ENCODE assay signal across 21 mouse cellular contexts in the genomic region with DNA sequence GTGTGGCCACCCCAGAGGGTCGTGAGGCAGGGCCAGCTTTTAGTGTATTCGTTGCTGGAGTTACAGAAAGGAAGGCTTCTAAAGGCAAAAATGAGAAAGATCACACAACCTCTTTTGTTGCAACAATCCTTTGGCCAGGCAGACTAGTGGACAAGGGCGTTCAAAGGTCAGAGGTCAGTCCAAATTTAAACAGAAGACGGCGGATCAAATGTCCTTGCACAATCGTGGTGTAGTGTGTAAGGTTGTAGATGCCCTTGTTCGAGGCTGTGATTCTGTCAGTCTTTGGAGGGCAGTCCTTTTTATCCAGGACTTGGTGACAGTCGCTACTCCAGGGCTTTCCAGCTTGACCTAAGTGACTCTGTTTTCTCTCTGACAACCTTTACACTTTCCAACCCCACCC.
DNase-seq lines count a peak whose midpoint lies in the region; ATAC-seq and TF ChIP-seq lines count a peak whose summit lies in the region.
"Had no signal": no experiment of that assay in that cellular context is flagged by ENCODE, and none has a peak within 500 bp of the region (broad histone marks: within the 10 kb centered on the region; RNA-seq: fewer than 3 reads in every experiment).

No protein-coding gene starts in this region.

- intact Hi-C loops in left cerebral cortex, postnatal 14 days (cut with DNase I) = no loop called here

- ATAC-seq in lung, embryonic 14.5 days (ENCODE audit: insufficient read depth) = no peak
- ATAC-seq in intestine, embryonic 16.5 days = no peak
- peak; percentile 31 for ATAC-seq in liver, embryonic 12.5 days
- peak; percentile 0; the same call in 1 of the 2 replicates for ATAC-seq in stomach, embryonic 15.5 days (ENCODE audit: insufficient read depth, low FRiP score, low read depth)
- ATAC-seq in midbrain, embryonic 13.5 days = no peak
- ATAC-seq: forebrain, embryonic 14.5 days; midbrain, embryonic 16.5 days had no signal

- no peak for DNase-seq in lung, embryonic 14.5 days
- DNase-seq in lung, postnatal 14 days = no peak
- DNase-seq in left cerebral cortex, postnatal 14 days (ENCODE audit: low spot score in 2 of 2) = no peak
- DNase-seq: adrenal gland, postnatal 14 days; B cell, adult 2 months; cerebellum, adult 11-12 months; cerebellum, postnatal 25 days; heart, postnatal 10 days; kidney, adult 11 months; retina, postnatal 1 day had no signal

- H3K27me3 ChIP-seq in lung, embryonic 14.5 days (ENCODE audit: insufficient read depth, low read length) = no peaks in the 10 kb centered on the region
- H3K27me3 ChIP-seq in intestine, embryonic 16.5 days (replicated peaks; ENCODE audit: control insufficient read depth, insufficient read depth, low read length) = no peaks in the 10 kb centered on the region
- peaks cover 6% of the 10 kb centered on the region; the same call in 1 of the 2 replicates for H3K27me3 ChIP-seq in liver, embryonic 12.5 days (replicated peaks)
- H3K27me3 ChIP-seq in stomach, embryonic 15.5 days (replicated peaks) = no peaks in the 10 kb centered on the region
- no peaks in the 10 kb centered on the region for H3K27me3 ChIP-seq in midbrain, embryonic 13.5 days
- H3K27me3 ChIP-seq: hindbrain, embryonic 13.5 days had no signal

- no peaks in the 10 kb centered on the region for H3K9me3 ChIP-seq in lung, embryonic 14.5 days (ENCODE audit: low read depth, low read length)
- H3K9me3 ChIP-seq in intestine, embryonic 16.5 days (ENCODE audit: control insufficient read depth, low read length) = no peaks in the 10 kb centered on the region
- H3K9me3 ChIP-seq in liver, embryonic 12.5 days (replicated peaks) = no peaks in the 10 kb centered on the region
- no peaks in the 10 kb centered on the region for H3K9me3 ChIP-seq in stomach, embryonic 15.5 days
- no peaks in the 10 kb centered on the region for H3K9me3 ChIP-seq in midbrain, embryonic 13.5 days
- H3K9me3 ChIP-seq: heart, embryonic 10.5 days; hindbrain, embryonic 13.5 days; limb, embryonic 13.5 days; megakaryocyte, embryonic 14.5 days had no signal

- no peak overlapping the region for H3K4me3 ChIP-seq in lung, embryonic 14.5 days (ENCODE audit: low read depth, low read length)
- H3K4me3 ChIP-seq in intestine, embryonic 16.5 days (ENCODE audit: low read length) = no peak overlapping the region
- H3K4me3 ChIP-seq in liver, embryonic 12.5 days = no peak overlapping the region
- H3K4me3 ChIP-seq in stomach, embryonic 15.5 days (replicated peaks) = no peak overlapping the region
- H3K4me3 ChIP-seq in midbrain, embryonic 13.5 days (replicated peaks) = no peak overlapping the region
- H3K4me3 ChIP-seq: heart, embryonic 10.5 days; hindbrain, embryonic 13.5 days; layer of hippocampus, adult 2 months; limb, embryonic 13.5 days; megakaryocyte, embryonic 14.5 days had no signal

- H3K4me2 ChIP-seq in lung, embryonic 14.5 days = no peak overlapping the region
- H3K4me2 ChIP-seq in intestine, embryonic 16.5 days (ENCODE audit: low read depth, low read length) = no peak overlapping the region
- no peak overlapping the region for H3K4me2 ChIP-seq in liver, embryonic 12.5 days
- no peak overlapping the region for H3K4me2 ChIP-seq in stomach, embryonic 15.5 days
- no peak overlapping the region for H3K4me2 ChIP-seq in midbrain, embryonic 13.5 days (replicated peaks)
- H3K4me2 ChIP-seq: hindbrain, embryonic 13.5 days; limb, embryonic 13.5 days had no signal

- WGBS in lung, embryonic 14.5 days = 40% methylated on average over 8 of the region's 8 CpGs
- 41% methylated on average over 8 of the region's 8 CpGs for WGBS in intestine, embryonic 16.5 days
- WGBS in liver, embryonic 12.5 days (ENCODE audit: insufficient replicate concordance) = 64% methylated on average over 8 of the region's 8 CpGs
- WGBS in stomach, embryonic 15.5 days = 46% methylated on average over 8 of the region's 8 CpGs
- whole genome bisulfite sequencing in midbrain, embryonic 13.5 days = 73% methylated on average over 8 of the region's 8 CpGs

- H3K27ac ChIP-seq in lung, embryonic 14.5 days (ENCODE audit: low read depth) = peak overlapping the region; percentile 68
- H3K27ac ChIP-seq in intestine, embryonic 16.5 days (ENCODE audit: low read length) = peak overlapping the region; percentile 95
- peak overlapping the region; percentile 79 for H3K27ac ChIP-seq in liver, embryonic 12.5 days
- peak overlapping the region; percentile 75 for H3K27ac ChIP-seq in stomach, embryonic 15.5 days
- H3K27ac ChIP-seq in midbrain, embryonic 13.5 days = no peak overlapping the region
- H3K27ac ChIP-seq: hindbrain, embryonic 13.5 days; layer of hippocampus, adult 2 months; limb, embryonic 13.5 days had no signal

- H3K36me3 ChIP-seq in lung, embryonic 14.5 days (ENCODE audit: insufficient read depth) = no peaks in the 10 kb centered on the region
- H3K36me3 ChIP-seq in intestine, embryonic 16.5 days (ENCODE audit: control insufficient read depth, insufficient read depth, low read length) = no peaks in the 10 kb centered on the region
- H3K36me3 ChIP-seq in liver, embryonic 12.5 days = no peaks in the 10 kb centered on the region
- no peaks in the 10 kb centered on the region for H3K36me3 ChIP-seq in stomach, embryonic 15.5 days
- no peaks in the 10 kb centered on the region for H3K36me3 ChIP-seq in midbrain, embryonic 13.5 days
- H3K36me3 ChIP-seq: heart, embryonic 10.5 days; hindbrain, embryonic 13.5 days; limb, embryonic 13.5 days had no signal

- TF ChIP-seq CTCF in lung, embryonic 14.5 days (IDR thresholded peaks at IDR 0.05; ENCODE audit: low read depth) = no peak

- H3K9ac ChIP-seq in lung, embryonic 14.5 days = no peak overlapping the region
- 0 out of 2 replicates have a peak overlapping the region, but pooled peaks have one; percentile 11 for H3K9ac ChIP-seq in intestine, embryonic 16.5 days (ENCODE audit: low read depth, low read length)
- H3K9ac ChIP-seq in liver, embryonic 12.5 days = no peak overlapping the region
- H3K9ac ChIP-seq in stomach, embryonic 15.5 days = no peak overlapping the region
- no peak overlapping the region for H3K9ac ChIP-seq in midbrain, embryonic 13.5 days (replicated peaks)
- H3K9ac ChIP-seq: hindbrain, embryonic 13.5 days; limb, embryonic 13.5 days had no signal

- H3K4me1 ChIP-seq in lung, embryonic 14.5 days (ENCODE audit: insufficient read depth) = no peaks in the 10 kb centered on the region
- peaks cover 25% of the 10 kb centered on the region for H3K4me1 ChIP-seq in intestine, embryonic 16.5 days (ENCODE audit: control insufficient read depth, insufficient read depth, low read length)
- peaks cover 13% of the 10 kb centered on the region for H3K4me1 ChIP-seq in liver, embryonic 12.5 days
- H3K4me1 ChIP-seq in stomach, embryonic 15.5 days = no peaks in the 10 kb centered on the region
- H3K4me1 ChIP-seq in midbrain, embryonic 13.5 days (replicated peaks) = no peaks in the 10 kb centered on the region

Comparison
In these comparisons a context has a peak if more than half of its experiments do, and no peak if none do; other contexts are left out.
1. ATAC-seq: peak in liver, embryonic 12.5 days (single experiment) and stomach, embryonic 15.5 days (single experiment); none in lung, embryonic 14.5 days (single experiment), intestine, embryonic 16.5 days (single experiment) and midbrain, embryonic 13.5 days (single experiment).